Mouse (Mus musculus): Measurements from ENCODE around the gene Uqcc1.
"Not testable (repeated sequence)": the region's sequence is repeated elsewhere in the genome, so short reads cannot be mapped to it uniquely, and the experiment has no call there.

Uqcc1 gene

DNA sequence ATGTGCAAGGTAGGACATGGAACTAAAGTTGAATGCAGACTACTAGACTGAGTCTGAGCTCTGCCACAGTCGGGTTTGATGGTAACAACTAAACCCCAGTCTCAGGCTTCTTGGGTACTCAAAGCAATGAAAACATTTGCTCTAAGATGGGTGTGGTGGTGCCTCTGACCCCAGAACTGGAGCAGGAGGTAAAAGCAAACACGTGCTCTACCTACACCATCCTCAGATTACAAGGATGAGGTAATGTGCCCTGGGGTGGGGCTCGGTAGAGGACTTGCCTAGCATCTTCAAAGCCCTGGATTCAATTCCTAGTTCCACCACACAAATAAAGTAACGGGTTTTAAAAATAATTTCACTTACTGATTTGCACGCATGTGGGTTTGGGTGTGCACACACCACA is 77.6 kb downstream of the Uqcc1 start:
- DNase-seq = no peak

DNA sequence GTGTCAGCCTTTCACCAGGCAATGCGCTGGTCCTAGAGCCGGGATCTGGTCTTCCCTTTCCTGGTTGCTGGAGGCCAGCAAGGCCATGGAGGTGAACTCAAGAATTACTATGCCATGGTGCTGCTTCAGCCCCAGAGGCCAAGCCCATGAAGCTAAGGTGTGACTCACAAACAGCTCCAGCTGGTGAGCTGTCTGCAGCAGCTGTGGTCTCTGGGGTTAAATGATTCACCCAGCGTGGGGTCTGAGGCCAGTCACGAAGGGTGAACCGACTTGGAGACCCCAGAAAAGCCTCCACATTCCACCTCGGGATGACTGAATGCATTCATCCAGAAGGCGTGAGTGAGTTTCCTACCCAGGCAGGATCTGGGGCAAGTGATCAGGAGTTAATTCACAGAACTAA is 80.0 kb downstream of the Uqcc1 start:
- no peak for DNase-seq

DNA sequence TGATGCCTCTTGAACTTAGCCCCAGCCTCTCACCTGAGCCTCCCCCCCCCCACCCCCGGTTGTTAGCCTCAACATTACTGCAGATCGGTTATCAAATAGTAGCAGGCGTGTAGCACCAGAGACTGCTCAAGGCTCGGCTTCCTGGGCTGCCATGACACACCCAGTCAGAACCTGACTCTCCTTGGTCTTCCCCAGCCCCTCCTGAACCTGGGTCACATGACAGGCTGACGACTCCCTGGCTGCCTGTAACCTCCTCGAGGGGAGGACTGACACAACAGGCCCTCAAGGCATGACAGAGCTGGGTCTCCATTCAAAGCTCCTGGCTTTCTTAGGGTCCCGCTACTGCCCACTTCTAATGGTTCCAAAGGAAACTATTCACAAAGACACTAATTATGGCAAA is 80.6 kb downstream of the Uqcc1 start:
- no peak for DNase-seq

DNA sequence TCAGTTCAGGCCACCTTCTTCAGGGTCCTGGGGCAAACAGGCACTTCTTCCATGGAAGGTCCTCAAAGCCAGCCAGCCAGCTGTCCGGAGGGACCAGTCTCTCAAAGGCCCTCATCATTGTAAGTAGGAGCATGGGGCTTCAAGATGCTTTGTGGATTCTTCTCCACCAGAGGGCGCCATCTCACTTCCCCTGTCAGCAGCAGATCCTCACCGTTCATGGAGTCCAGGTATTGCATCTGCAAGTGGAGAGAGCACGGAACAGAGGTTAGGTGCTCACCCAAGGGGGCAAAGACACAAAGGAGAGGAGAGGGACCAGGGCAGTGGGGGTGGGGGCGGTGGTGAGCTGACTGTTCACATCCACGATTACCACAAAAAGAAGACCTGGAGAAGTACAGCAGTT is 81.8 kb downstream of the Uqcc1 start:
- peak; percentile 65 for DNase-seq

DNA sequence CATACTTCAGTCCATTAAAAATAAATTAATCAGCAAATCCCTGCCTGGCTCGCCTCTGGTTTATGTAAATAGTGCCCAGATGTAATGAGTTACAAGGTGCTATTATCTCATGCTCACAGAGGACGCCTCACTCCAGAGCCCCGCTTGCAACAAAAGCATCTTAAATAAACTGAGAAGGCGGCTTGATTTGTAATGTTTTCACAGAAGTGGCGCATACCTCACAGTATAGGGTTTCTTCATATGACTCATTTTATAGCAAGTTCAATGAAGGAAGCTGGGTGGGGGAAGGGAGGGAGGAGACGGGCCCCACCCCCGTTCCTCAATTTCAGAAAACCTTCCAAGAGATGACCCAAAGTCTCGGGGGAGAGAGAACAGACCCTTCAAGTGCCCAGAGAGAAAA is 83.2 kb downstream of the Uqcc1 start:
- DNase-seq = no peak

DNA sequence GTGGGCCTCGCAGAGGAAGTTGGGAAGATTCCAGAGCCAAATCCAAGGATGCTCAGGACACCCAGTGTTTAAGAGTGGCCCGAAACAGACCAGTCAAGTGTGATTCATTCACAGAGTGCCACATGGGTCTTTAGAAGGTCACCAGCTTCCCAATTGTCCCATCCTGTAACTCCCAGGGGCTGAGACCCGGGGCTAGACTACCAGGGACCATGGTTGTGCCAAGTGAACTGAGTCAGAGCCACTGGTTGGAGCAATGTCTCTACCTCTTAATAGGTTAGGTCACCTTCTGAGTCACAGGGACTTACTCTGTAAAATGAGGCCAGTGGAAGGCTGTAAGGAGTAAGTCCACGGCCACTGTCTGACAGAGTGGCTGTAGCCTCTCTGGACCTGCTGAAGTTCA is 91.1 kb downstream of the Uqcc1 start:
- no peak for DNase-seq

DNA sequence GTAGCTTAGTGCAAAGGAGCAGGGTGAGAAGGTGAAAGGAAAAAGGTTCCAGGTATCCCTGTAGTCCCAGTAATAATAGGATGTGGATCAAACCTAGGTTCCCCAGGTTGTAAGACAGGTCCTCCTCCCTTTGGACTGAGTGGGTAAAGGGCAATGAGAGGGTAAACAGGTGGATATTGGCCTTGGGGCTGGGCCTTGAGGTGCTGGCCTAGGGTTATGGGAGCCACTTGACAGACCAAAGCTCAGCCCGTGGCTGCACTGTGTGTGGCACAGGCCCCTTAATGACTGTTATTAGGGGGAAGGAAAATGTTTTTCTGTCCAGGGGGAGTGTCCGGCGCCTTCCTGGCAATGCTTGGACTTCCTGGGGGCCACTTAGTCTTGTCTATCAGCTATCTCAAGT is 92.1 kb downstream of the Uqcc1 start:
- no peak for DNase-seq

DNA sequence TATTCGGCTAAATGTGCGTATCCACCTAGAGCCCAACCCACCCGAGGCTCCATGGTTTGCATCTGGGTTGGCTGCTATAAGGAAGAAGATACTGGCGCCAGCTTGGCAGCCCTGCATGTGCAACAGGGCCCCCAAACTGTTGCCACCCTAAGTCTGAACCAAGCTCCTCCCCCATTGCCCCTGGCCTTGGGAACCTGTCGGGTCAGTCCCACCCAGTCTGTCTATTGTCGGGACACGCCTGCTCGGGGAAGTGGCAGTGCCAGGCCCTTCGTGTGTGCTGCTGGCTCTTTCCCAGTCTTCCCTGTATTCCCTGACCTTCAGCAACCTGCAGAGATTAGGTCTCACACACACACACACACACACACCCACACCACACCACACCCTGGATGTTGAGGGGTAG is 95.4 kb downstream of the Uqcc1 start, which contains the start of gene Fam83c:
Gene Fam83c, minus strand, starts transcription at position 123 of the 400 bp plus-strand sequence.
- no peak for DNase-seq

DNA sequence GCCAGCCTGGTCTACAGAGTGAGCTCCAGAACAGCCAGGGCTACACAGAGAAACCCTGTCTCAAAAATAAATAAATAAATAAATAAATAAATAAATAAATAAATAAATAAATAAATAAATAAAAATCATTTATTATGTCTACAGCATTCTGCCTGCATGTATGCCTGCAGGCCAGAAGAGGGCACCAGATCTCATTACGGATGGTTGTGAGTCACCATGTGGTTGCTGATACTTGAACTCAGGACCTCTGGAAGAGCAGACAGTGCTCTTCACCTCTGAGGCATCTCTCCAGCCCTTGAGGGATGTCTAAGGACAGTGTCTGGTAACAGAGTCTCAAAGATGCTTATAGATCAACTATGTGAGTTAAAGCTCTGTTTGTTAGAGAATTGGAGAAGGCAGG is 98.0 kb downstream of the Uqcc1 start:
- not testable (repeated sequence) for DNase-seq

DNA sequence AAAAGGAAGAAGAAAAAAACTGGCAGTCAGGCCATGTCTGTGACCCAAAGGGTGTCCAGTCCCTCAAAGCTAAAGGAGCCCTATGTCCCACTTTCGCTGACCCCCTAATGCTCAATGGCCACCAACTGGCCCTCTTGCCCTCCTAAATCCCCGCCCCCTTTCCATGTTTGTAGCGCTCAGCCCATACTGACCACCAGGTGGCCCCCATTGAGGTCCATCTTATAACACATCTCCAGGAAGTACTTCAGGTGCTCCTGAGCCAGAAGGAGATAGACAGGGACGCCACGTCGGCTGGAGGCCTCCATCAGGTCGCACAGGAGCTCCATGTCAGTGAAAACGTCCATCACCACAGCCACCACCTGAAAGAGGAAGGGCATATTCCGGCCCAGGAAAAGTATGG is 98.8 kb downstream of the Uqcc1 start:
- no peak for DNase-seq

DNA sequence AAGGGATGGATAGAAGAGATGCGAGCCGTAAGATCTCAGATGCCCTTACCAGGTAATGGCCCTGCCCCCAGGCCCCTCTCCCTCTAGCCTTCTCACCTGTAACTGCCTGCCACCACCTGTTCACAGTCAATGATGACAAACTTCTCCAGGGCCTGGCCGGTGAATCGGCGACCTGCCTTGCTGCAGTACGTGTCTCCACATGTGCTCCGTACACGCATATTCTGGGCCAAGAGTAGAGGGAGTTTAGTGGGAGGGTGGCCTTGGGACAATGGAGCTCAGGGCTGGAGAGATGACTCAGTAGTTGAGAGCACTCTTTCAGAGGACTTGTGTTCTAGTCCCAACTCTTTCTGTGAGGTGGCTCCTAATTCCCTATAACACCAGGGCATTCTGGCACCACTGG is 99.3 kb downstream of the Uqcc1 start:
- no peak for DNase-seq

DNA sequence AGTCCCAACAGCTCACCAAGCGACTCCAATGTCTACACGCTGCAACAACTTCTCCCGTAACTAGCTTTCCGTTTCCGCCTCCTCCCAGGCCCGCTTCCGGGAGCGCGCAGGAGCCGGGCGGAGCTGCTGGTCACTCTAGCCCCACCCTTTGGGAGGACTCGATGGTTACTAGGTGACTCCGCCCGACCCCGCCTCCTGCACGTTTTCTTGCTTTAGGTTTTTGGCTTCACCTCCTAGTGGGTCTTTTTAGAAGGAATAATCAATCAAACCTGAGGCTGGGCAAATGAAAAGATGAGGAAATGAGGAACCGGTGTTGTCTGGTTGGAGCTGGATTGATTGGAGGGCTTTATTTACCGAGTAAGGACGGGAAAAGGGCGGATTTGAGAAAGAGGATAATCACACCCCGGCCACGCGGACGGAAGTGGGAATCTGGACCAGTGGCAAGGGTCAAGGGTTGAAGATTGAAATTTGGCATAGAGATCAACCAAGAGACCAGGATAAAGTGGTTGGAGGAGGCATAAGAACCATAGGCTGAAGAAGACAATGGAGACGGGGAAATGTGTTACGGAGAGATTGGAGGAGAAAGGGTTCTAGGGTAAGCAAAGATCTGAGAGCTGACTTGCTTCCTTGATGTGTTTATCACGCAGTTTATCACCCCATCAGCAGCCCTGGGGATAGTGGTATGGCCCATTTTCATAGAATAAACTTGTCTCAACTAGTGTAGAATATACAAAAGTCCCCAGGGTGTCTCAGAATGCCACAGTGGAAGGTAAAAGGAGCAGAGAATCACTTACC is 103.3 kb downstream of the Uqcc1 start, which contains the start of gene Eif6:
Gene Eif6, minus strand, starts transcription at position 296 of the 795 bp plus-strand sequence.
- DNase-seq = peak; percentile 84

DNA sequence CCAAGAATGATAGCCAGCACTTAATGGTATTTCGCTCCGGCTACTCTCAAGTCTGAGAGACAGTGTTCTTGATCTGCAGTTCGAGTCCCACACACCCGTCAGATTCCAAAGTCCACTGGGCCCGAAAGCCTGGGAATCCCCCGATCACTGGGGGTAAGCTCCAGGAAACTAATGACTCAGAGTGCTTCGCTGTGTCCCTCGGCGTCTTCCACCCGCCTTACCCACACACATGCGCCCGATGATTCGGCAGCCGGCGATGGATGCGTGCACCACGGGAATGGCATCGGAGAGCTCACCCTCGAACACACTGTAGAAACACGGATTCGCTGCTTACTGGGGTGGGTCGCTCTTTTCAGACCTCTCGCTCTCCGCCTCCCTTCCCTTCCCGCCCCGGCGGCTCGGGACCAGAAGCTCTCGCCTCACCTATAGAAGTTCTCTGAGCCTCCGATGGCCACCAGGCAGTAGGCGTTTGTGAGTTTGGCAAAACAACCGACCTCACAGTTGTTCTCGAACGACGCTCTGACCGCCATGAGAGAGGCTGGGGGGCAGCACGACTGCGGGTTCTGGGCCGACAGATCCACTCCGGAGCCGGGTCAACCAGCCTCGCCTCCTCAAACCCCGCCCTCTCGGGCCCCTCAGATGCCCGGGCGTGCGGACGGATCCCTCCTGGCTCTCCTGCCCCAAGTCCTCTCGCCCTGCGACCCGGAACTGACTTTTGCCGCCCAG is 104.0 kb downstream of the Uqcc1 start:
- no peak for DNase-seq

DNA sequence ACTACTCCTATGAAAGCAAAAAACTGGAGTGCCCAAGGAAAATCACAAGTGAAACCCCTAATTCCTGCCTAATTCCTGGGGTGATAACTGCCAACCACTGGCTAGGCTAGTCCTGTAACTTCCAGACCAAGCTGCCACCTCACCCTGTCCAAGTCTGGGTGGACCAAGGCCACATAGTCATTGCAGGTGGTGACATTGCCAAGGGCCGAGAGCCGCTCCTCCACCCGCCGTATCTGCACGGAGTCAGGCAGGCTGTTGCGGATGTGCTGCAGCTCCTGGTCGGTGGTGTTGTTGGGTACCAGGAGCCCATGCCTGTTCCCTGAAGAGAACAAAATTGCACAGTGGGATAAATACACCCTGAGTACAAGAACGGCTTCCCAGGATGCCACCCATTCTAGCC is 106.4 kb downstream of the Uqcc1 start:
- peak; percentile 29 for DNase-seq

DNA sequence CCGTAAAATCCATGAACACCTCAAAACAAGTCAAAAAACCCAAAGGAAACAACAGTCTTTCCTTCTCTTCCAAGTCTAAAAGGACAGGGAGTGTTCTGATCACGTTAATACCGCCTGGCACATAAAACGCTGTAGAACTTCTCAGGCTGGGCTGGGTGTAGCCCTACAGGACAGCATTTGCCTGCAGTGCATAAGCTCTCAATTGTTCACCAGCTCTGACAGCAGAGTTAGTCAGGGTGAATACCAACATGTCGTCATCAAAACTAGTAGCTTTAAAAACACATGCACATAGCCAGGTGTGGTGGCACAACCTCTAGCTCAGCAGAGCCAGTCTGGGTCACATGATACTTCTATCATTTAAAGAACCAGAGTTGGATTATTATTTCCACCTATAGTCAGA is 109.3 kb downstream of the Uqcc1 start:
- DNase-seq = no peak

DNA sequence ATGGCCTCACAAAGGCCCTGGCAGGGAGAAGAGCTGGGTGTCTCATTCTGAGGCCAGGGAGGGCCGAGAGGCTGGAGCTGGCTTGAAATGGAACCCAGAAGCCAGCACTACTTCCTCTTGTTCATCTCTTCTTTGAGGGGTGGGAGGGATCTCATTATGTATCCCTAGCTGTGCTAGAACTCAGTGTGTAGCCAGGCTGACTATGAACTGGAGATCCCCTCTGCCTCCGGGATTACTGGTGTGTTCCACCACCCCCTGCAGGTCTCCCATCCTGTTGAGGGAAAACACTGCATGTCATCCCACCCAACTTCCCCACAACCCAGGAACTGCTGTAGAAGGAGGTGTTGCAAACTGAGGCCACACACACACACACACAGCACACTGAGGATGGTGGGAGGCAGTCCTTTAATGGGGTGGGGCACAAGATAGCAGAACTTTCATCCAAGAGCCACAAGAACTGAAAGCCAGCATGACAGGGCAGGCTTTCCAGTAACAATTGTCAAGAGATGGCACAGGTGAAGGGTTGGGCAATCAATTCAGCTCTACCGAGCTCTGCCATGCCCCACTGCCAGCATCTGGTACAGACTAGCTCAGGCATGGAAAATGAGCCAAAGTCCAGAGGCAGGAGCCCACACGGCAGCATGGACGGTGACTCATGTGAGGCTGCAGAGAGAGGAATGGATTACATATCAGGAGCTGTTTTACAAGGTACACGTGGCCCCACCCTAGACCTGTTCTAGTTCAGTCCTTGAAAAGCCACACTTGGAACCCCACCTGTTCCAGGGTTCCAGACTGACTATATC is 110.5 kb downstream of the Uqcc1 start:
- peak; percentile 76 for DNase-seq

DNA sequence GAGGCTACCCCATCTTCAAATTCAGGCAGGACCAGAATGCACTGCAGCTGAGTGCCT is 110.9 kb downstream of the Uqcc1 start, which contains the start of gene BC029722:
Gene BC029722, minus strand, starts transcription at position 35 of the 57 bp plus-strand sequence.
- DNase-seq = no peak

DNA sequence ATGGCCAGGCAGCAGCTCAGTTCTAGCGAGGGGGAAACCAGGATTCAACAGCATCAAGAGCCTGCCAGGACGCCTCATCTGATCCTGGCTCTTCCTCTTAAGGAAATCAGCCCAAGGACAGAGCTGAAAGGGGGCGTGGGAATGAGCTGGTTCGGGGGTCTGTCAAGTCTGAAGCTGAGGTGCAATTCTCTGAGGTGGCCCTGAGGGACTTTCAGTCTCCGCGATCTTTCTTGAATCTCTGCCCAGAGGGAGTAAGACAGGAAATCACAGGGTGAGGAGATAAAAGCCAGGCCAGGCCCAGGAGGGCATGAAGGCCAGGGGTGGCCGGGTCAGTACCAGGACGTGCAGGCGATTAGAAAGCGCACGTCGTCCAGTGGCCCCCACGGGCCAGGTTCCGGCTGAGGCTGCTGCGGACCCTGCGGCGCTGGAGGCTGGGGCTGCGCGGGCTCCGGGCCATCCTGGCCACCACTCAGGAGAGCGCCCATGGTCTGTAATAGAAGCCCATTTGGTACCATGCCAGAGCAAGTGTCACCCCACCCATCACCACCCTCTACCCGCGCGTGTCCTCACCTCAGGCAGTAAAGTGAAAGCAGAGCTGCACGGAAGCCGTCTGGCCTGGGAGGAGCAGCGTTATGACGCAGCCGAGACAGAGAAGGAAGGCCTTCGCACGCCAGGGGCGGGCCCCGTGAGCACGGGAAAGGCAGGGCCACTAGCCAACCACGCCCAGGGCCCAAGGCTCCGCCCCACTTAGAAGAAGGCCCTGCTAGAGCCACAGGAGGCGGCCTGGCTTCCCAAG is 111.3 kb downstream of the Uqcc1 start:
- peak; percentile 96 for DNase-seq

DNA sequence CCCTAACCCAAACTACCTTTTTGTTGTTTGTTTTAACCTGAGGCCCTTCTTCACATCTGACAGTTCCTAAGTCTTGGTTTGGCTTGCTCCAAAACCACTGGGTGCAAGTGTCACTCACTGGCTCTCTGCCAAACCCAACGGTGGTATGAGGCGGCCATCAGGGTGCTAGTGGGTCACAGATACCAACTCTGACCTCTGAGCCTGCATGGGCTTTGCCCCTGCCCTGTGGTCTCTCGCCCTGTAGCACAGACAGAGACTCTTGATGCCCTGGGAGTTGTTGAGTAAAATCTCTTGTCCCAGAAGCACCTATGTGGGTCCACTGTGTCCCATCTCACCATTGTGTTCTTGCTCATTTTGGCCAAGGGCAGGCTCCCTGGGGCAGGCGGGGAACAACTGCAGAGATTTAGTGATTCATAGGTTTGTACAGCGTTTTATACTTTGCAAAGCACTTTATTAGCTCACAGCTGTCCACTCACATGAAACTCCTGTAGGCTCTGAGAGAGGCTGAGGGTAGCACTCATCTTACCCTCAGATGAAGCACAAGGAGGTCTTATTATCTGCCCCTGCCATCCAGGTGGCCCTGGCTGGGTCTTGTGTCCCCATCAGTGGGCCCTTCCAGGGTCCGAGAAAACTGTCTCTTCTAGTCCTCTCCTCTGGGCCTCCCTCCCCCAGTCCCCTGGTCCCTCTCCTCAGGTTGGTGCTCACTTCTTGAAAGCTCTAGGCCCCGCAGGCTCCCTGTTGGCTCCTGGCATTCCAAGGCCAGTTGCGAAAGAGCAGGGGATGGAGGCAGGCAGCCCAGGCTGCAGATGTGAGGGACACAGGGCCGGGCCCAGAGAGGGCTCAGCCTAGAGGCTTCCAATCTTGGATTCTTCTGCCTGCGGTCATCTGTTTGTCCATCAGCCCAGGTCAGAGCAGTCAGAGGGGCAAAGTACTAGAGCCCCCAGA is 112.5 kb downstream of the Uqcc1 start:
- DNase-seq = peak; percentile 73

DNA sequence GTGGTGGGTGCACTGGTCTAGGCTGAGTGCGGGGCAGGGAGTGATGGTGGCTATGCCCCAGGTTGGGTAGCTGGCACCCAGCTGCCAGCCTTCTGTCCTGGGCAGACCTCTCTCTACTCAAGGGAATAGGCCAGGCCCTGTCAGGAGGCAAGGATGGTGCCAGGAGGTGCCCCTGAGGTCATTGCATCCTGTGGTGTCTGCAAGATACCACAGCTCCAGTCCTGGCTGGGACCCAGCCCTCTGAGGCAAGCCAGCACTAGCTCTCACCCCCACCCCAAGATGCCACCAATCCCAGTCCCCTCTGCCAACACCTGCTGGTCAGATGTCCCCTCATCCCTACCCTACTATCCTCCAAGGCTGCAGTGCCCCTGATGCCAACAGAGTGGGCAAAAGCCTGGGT is 113.9 kb downstream of the Uqcc1 start:
- peak; percentile 83 for DNase-seq

DNA sequence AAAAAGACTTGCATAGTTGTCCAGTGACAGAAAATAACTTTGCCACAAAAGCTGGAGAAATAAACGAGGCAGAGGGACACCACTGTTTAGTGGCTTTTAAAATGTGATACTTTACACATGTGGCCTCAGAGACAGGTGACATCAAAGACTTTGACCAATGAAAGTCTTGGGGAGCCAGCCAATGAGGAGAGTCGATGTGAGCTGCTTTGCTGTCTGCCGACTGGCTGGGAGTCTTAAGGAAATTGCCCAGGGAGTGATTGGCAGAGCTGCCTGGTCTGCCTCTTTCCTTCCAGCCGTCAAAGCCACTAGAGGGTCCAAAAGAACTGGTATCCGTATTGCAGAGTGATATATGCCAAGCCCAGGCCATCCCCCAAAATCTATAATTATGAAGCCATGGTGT is 115.3 kb downstream of the Uqcc1 start:
- peak; percentile 39 for DNase-seq

DNA sequence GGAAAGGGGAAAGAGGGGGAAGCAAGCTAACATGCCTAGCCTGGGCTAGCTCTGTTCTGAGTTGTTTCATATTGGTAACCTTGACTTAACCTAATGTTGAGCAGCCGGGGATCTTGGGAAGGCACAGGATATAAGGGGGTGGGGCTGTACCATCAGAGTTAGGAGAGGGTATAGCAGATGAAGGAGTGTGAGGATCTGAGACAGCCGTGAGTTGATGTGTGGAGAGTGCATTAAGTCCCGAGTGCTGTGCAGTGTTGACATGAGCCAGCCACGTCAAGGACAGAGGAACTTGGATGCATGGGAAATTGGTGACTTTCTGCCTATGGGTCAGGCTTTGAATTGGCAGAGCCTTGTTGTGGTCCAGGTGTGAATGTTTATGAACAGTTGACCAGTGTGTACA is 117.5 kb downstream of the Uqcc1 start:
- DNase-seq = peak; percentile 52

Measured in cerebellum, adult 11-12 months (tissue).